25 mouse cellular contexts compared by ENCODE assay signal in the genomic region with DNA sequence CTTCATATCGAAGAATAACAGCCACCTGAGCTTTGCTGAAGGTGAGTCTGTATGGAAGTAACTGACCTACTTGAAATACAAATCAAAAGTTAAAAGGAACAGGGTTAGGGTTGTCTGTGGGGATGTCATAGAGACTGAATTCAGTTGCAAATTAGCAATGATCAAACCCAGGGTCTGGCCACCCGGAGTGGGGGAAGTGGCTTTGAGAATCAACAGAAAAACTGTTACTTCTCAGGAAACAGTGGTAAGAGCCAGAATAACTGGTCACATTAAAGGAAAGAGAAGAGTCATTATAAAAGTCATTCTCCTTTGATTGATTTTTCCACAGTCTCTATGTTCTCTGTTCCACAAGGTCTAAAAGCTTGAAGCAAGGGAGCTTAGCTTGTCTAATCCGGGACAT. TPM values are rescaled to one million over a fixed set of nuclear protein-coding genes. Genes with fewer than 3 reads are reported as not detected.
DNase-seq lines count a peak whose midpoint lies in the region; ATAC-seq and TF ChIP-seq lines count a peak whose summit lies in the region.
"Had no signal": no experiment of that assay in that cellular context is flagged by ENCODE, and none has a peak within 500 bp of the region (broad histone marks: within the 10 kb centered on the region; RNA-seq: fewer than 3 reads in every experiment).

No protein-coding gene starts in this region.

- no peak for TF ChIP-seq CTCF in midbrain, postnatal 0 days (IDR thresholded peaks at IDR 0.05)

- H3K4me3 ChIP-seq in midbrain, embryonic 11.5 days (ENCODE audit: low read depth, low read length), result no peak overlapping the region
- H3K4me3 ChIP-seq in midbrain, postnatal 0 days (ENCODE audit: low read depth, low read length), result no peak overlapping the region

- H3K27me3 ChIP-seq in midbrain, embryonic 11.5 days (ENCODE audit: control insufficient read depth, insufficient read depth, low read length), result no peaks in the 10 kb centered on the region
- no peaks in the 10 kb centered on the region for H3K27me3 ChIP-seq in midbrain, postnatal 0 days (ENCODE audit: insufficient read depth, low read length)
- H3K27me3 ChIP-seq: CH12.LX, Patski had no signal

- intact Hi-C loops in left cerebral cortex, postnatal 25 days (cut with DNase I), result no loop called here

- WGBS in midbrain, embryonic 11.5 days, result 95% methylated on average over 3 of the region's 3 CpGs
- 95% methylated on average over 3 of the region's 3 CpGs for WGBS in midbrain, postnatal 0 days

- H3K27ac ChIP-seq in midbrain, embryonic 11.5 days (ENCODE audit: low read depth, low read length), result no peak overlapping the region
- no peak overlapping the region for H3K27ac ChIP-seq in midbrain, postnatal 0 days (ENCODE audit: low read depth, low read length)

- no peak for ATAC-seq in midbrain, embryonic 11.5 days (ENCODE audit: low FRiP score)
- ATAC-seq in midbrain, postnatal 0 days (ENCODE audit: low FRiP score), result no peak
- ATAC-seq: activated CD4-positive, CD25-positive, alpha-beta regulatory T cell, adult 4 months; CD4-positive, CD25-positive, alpha-beta regulatory T cell, adult 4 months; Patski had no signal

- DNase-seq in midbrain, embryonic 11.5 days (ENCODE audit: low spot score, missing footprints), result peak; percentile 57
- DNase-seq in midbrain, postnatal 0 days (ENCODE audit: low spot score), result no peak
- DNase-seq in ES-CJ7 (ENCODE audit: low read depth, low spot score) (peak; percentile 62), R1 (ENCODE audit: low read depth, low spot score) (peak; percentile 62), ZHBTc4 (ENCODE audit: low read depth, low spot score) (peak; percentile 72)
- DNase-seq in lung, postnatal 25 days (ENCODE audit: low spot score), result no peak
- no peak for DNase-seq in left cerebral cortex, postnatal 25 days (ENCODE audit: low spot score in 2 of 2)
- no peak for DNase-seq in urinary bladder, postnatal 10 days (ENCODE audit: low spot score)
- DNase-seq: adrenal gland, adult 2 months; adrenal gland, adult 8-10 months; adrenal gland, postnatal 10 days; adrenal gland, postnatal 14 days; adrenal gland, postnatal 25 days; adrenal gland, postnatal 36 days; B cell, adult 2 months; cerebellum, adult 11 months; cerebellum, adult 11-12 months; cerebellum, adult 18-20 months; cerebellum, adult 2 months; cerebellum, adult 8-10 months had no signal

- no peaks in the 10 kb centered on the region for H3K36me3 ChIP-seq in midbrain, embryonic 11.5 days (ENCODE audit: control insufficient read depth, insufficient read depth, low read length)
- no peaks in the 10 kb centered on the region for H3K36me3 ChIP-seq in midbrain, postnatal 0 days (ENCODE audit: insufficient read depth, low read length)
- H3K36me3 ChIP-seq: G1E had no signal

- no peak overlapping the region for H3K4me2 ChIP-seq in midbrain, embryonic 11.5 days
- H3K4me2 ChIP-seq in midbrain, postnatal 0 days (ENCODE audit: low read depth, low read length, poor library complexity, severe bottlenecking), result no peak overlapping the region

- no peaks in the 10 kb centered on the region for H3K4me1 ChIP-seq in midbrain, embryonic 11.5 days (ENCODE audit: control insufficient read depth, insufficient read depth, low read length)
- H3K4me1 ChIP-seq in midbrain, postnatal 0 days (ENCODE audit: insufficient read depth, low read length), result no peaks in the 10 kb centered on the region

- no peak overlapping the region for H3K9ac ChIP-seq in midbrain, embryonic 11.5 days (ENCODE audit: low read length)
- no peak overlapping the region for H3K9ac ChIP-seq in midbrain, postnatal 0 days (replicated peaks; ENCODE audit: low read length, poor library complexity, severe bottlenecking)

- peaks cover 14% of the 10 kb centered on the region; the same call in 1 of the 2 replicates for H3K9me3 ChIP-seq in midbrain, embryonic 11.5 days (ENCODE audit: control insufficient read depth, low read length)
- H3K9me3 ChIP-seq in midbrain, postnatal 0 days (ENCODE audit: low read length), result peaks cover 11% of the 10 kb centered on the region; the same call in 1 of the 2 replicates

RNA-seq across cellular contexts. Expression of a gene that starts 27.5 kb away (rescaled TPM):
- polyA plus RNA-seq in midbrain, embryonic 11.5 days (2014; fragmentation: Nextera tagmentation; extraction: Ambion mirVana), result 43.9 and 46.6 TPM in 2 replicates
- 47.2 and 57.1 TPM in 2 replicates for total RNA-seq in midbrain, postnatal 0 days (2014; rRNA removed)
- 24.8 and 29.9 TPM in 2 replicates for polyA plus RNA-seq in midbrain, postnatal 0 days (2015; fragmentation: Nextera tagmentation; extraction: Ambion mirVana)
- 100 to 1,000 TPM in 1 of 2 experiments, 10 to 100 TPM in 1; 89.6 to 102 TPM for total RNA-seq in left cerebral cortex, postnatal 25 days (2021)

RNA-seq across cellular contexts. Expression of a gene that starts 34.4 kb away (rescaled TPM):
- polyA plus RNA-seq in midbrain, embryonic 11.5 days (2014; fragmentation: Nextera tagmentation; extraction: Ambion mirVana), result 3.0 and 4.3 TPM in 2 replicates
- 4.2 and 4.9 TPM in 2 replicates for total RNA-seq in midbrain, postnatal 0 days (2014; rRNA removed)
- 3.7 and 4.0 TPM in 2 replicates for polyA plus RNA-seq in midbrain, postnatal 0 days (2015; fragmentation: Nextera tagmentation; extraction: Ambion mirVana)
- 1 to 10 TPM; 6.4 to 7.5 TPM for total RNA-seq in left cerebral cortex, postnatal 25 days (2021)

Comparison
In these comparisons a context has a peak if more than half of its experiments do, and no peak if none do; other contexts are left out.
1. DNase-seq: peak in midbrain, embryonic 11.5 days (single experiment), ES-CJ7 (single experiment), R1 (single experiment) and ZHBTc4 (single experiment); none in midbrain, postnatal 0 days (single experiment), lung, postnatal 25 days (single experiment), left cerebral cortex, postnatal 25 days (0 of 2) and urinary bladder, postnatal 10 days (single experiment).